Mouse (Mus musculus): ENCODE measurements around the gene Iqgap2. TPM values are rescaled to one million over a fixed set of nuclear protein-coding genes. Genes with fewer than 3 reads are reported as not detected.

Gene Iqgap2
- polyA plus RNA-seq, 1 experiment from 2014 or later: 18.4 TPM

- H3K4me3 ChIP-seq (replicated peaks; ENCODE audit: low read length): no peak overlapping the region
- H3K27me3 ChIP-seq (ENCODE audit: control insufficient read depth, insufficient read depth, low read length): no peaks in the 10 kb centered on the region
- no peak overlapping the region for H3K27ac ChIP-seq (ENCODE audit: low read length)
- WGBS: 89% methylated on average over 3 of the region's 3 CpGs
- no peaks in the 10 kb centered on the region for H3K9me3 ChIP-seq (replicated peaks; ENCODE audit: control insufficient read depth, low read length)
- no peak overlapping the region for H3K4me2 ChIP-seq (ENCODE audit: low read depth, low read length)
- no peak overlapping the region for H3K9ac ChIP-seq (ENCODE audit: low read length)
- no peak for ATAC-seq (ENCODE audit: insufficient read depth, low FRiP score)
- no peaks in the 10 kb centered on the region for H3K4me1 ChIP-seq (ENCODE audit: control insufficient read depth, insufficient read depth, low read length)
- no peaks in the 10 kb centered on the region for H3K36me3 ChIP-seq (ENCODE audit: control insufficient read depth, insufficient read depth, low read length)
Observed at GRCm38 (mm10) chr13:95902696-95903095, 11.0 kb upstream of the Iqgap2 start.

GRCm38 (mm10) chr13:95899885-95900650 lies 8.3 kb upstream of the Iqgap2 start:
- H3K9me3 ChIP-seq (replicated peaks; ENCODE audit: control insufficient read depth, low read length): no peaks in the 10 kb centered on the region
- H3K4me2 ChIP-seq (ENCODE audit: low read depth, low read length): no peak overlapping the region
- no peaks in the 10 kb centered on the region for H3K27me3 ChIP-seq (ENCODE audit: control insufficient read depth, insufficient read depth, low read length)
- H3K4me3 ChIP-seq (replicated peaks; ENCODE audit: low read length): no peak overlapping the region
- H3K36me3 ChIP-seq (ENCODE audit: control insufficient read depth, insufficient read depth, low read length): no peaks in the 10 kb centered on the region
- H3K9ac ChIP-seq (ENCODE audit: low read length): no peak overlapping the region
- no peaks in the 10 kb centered on the region for H3K4me1 ChIP-seq (ENCODE audit: control insufficient read depth, insufficient read depth, low read length)
- no peak for ATAC-seq (ENCODE audit: insufficient read depth, low FRiP score)
- no peak overlapping the region for H3K27ac ChIP-seq (ENCODE audit: low read length)
- 68% methylated on average over 1 of the region's 1 CpGs for WGBS

- no peak for ATAC-seq (ENCODE audit: insufficient read depth, low FRiP score)
- no peak overlapping the region for H3K4me2 ChIP-seq (ENCODE audit: low read depth, low read length)
- 0 out of 2 replicates have a peak, but pooled peaks cover 5% of the 10 kb centered on the region for H3K4me1 ChIP-seq (ENCODE audit: control insufficient read depth, insufficient read depth, low read length)
- no peak overlapping the region for H3K27ac ChIP-seq (ENCODE audit: low read length)
- no peaks in the 10 kb centered on the region for H3K36me3 ChIP-seq (ENCODE audit: control insufficient read depth, insufficient read depth, low read length)
- no peak overlapping the region for H3K9ac ChIP-seq (ENCODE audit: low read length)
- H3K4me3 ChIP-seq (replicated peaks; ENCODE audit: low read length): no peak overlapping the region
- H3K9me3 ChIP-seq (replicated peaks; ENCODE audit: control insufficient read depth, low read length): no peaks in the 10 kb centered on the region
- H3K27me3 ChIP-seq (ENCODE audit: control insufficient read depth, insufficient read depth, low read length): no peaks in the 10 kb centered on the region
- WGBS: 80% methylated on average over 6 of the region's 6 CpGs
Observed at GRCm38 (mm10) chr13:95896501-95896900, 4.8 kb upstream of the Iqgap2 start.

- WGBS: 91% methylated on average over 4 of the region's 4 CpGs
Observed at GRCm38 (mm10) chr13:95893166-95893565, 1.4 kb upstream of the Iqgap2 start.

GRCm38 (mm10) chr13:95892611-95893145 lies 956 bp upstream of the Iqgap2 start:
- H3K4me3 ChIP-seq (replicated peaks; ENCODE audit: low read length): peak overlapping the region; percentile 79
- H3K9ac ChIP-seq (ENCODE audit: low read length): peak overlapping the region; percentile 89
- H3K4me2 ChIP-seq (ENCODE audit: low read depth, low read length): peak overlapping the region; percentile 88
- H3K27me3 ChIP-seq (ENCODE audit: control insufficient read depth, insufficient read depth, low read length): no peaks in the 10 kb centered on the region
- H3K4me1 ChIP-seq (ENCODE audit: control insufficient read depth, insufficient read depth, low read length): peaks cover 12% of the 10 kb centered on the region; the same call in 1 of the 2 replicates
- no peaks in the 10 kb centered on the region for H3K36me3 ChIP-seq (ENCODE audit: control insufficient read depth, insufficient read depth, low read length)
- H3K9me3 ChIP-seq (replicated peaks; ENCODE audit: control insufficient read depth, low read length): no peaks in the 10 kb centered on the region
- no peak for ATAC-seq (ENCODE audit: insufficient read depth, low FRiP score)
- 23% methylated on average over 12 of the region's 12 CpGs for whole genome bisulfite sequencing
- no peak overlapping the region for H3K27ac ChIP-seq (ENCODE audit: low read length)

More at GRCm38 (mm10) chr13:95893166-95893565, 1.4 kb upstream of the Iqgap2 start:
- no peak overlapping the region for H3K9ac ChIP-seq (ENCODE audit: low read length)
- H3K27me3 ChIP-seq (ENCODE audit: control insufficient read depth, insufficient read depth, low read length): no peaks in the 10 kb centered on the region
- H3K27ac ChIP-seq (ENCODE audit: low read length): no peak overlapping the region
- peaks cover 12% of the 10 kb centered on the region; the same call in 1 of the 2 replicates for H3K4me1 ChIP-seq (ENCODE audit: control insufficient read depth, insufficient read depth, low read length)
- no peaks in the 10 kb centered on the region for H3K36me3 ChIP-seq (ENCODE audit: control insufficient read depth, insufficient read depth, low read length)
- no peak overlapping the region for H3K4me3 ChIP-seq (replicated peaks; ENCODE audit: low read length)
- H3K4me2 ChIP-seq (ENCODE audit: low read depth, low read length): no peak overlapping the region
- H3K9me3 ChIP-seq (replicated peaks; ENCODE audit: control insufficient read depth, low read length): no peaks in the 10 kb centered on the region
- no peak for ATAC-seq (ENCODE audit: insufficient read depth, low FRiP score)

- Histone ChIP-seq H3K27ac (ENCODE audit: low read length) (peak overlapping the region; percentile 79), H3K27me3 (ENCODE audit: control insufficient read depth, insufficient read depth, low read length) (no peaks in the 10 kb centered on the region), H3K36me3 (ENCODE audit: control insufficient read depth, insufficient read depth, low read length) (no peaks in the 10 kb centered on the region), H3K4me3 (replicated peaks; ENCODE audit: low read length) (peak overlapping the region; percentile 79), H3K9me3 (replicated peaks; ENCODE audit: control insufficient read depth, low read length) (no peaks in the 10 kb centered on the region), H3K4me2 (ENCODE audit: low read depth, low read length) (peak overlapping the region; percentile 88), H3K4me1 (ENCODE audit: control insufficient read depth, insufficient read depth, low read length) (peaks cover 12% of the 10 kb centered on the region; the same call in 1 of the 2 replicates), H3K9ac (ENCODE audit: low read length) (peak overlapping the region; percentile 89)
- ATAC-seq (ENCODE audit: insufficient read depth, low FRiP score): peak; percentile 89
- WGBS: under 1% methylated on average over 50 of the region's 52 CpGs
Observed at GRCm38 (mm10) chr13:95891926-95892610, 346 bp upstream of the Iqgap2 start.

GRCm38 (mm10) chr13:95890851-95891471 lies 761 bp downstream of the Iqgap2 start:
- Histone ChIP-seq H3K9ac (ENCODE audit: low read length) (peak overlapping the region; percentile 89), H3K4me2 (ENCODE audit: low read depth, low read length) (peak overlapping the region; percentile 88), H3K4me1 (ENCODE audit: control insufficient read depth, insufficient read depth, low read length) (peaks cover 12% of the 10 kb centered on the region; the same call in 1 of the 2 replicates), H3K9me3 (replicated peaks; ENCODE audit: control insufficient read depth, low read length) (no peaks in the 10 kb centered on the region), H3K27ac (ENCODE audit: low read length) (peak overlapping the region; percentile 79), H3K4me3 (replicated peaks; ENCODE audit: low read length) (peak overlapping the region; percentile 79), H3K36me3 (ENCODE audit: control insufficient read depth, insufficient read depth, low read length) (no peaks in the 10 kb centered on the region), H3K27me3 (ENCODE audit: control insufficient read depth, insufficient read depth, low read length) (no peaks in the 10 kb centered on the region)
- WGBS: 0% methylated on average over 33 of the region's 33 CpGs
- peak; percentile 48; the same call in 1 of the 2 replicates for ATAC-seq (ENCODE audit: insufficient read depth, low FRiP score)

GRCm38 (mm10) chr13:95889981-95890545 lies 1.7 kb downstream of the Iqgap2 start:
- H3K9me3 ChIP-seq (replicated peaks; ENCODE audit: control insufficient read depth, low read length): no peaks in the 10 kb centered on the region
- H3K4me3 ChIP-seq (replicated peaks; ENCODE audit: low read length): peak overlapping the region; percentile 79
- H3K27ac ChIP-seq (ENCODE audit: low read length): peak overlapping the region; percentile 10; the same call in 1 of the 2 replicates
- H3K9ac ChIP-seq (ENCODE audit: low read length): 0 out of 2 replicates have a peak overlapping the region, but pooled peaks have one; percentile 16
- no peaks in the 10 kb centered on the region for H3K27me3 ChIP-seq (ENCODE audit: control insufficient read depth, insufficient read depth, low read length)
- H3K4me2 ChIP-seq (ENCODE audit: low read depth, low read length): peak overlapping the region; percentile 88
- WGBS: 33% methylated on average over 8 of the region's 8 CpGs
- ATAC-seq (ENCODE audit: insufficient read depth, low FRiP score): no peak
- H3K36me3 ChIP-seq (ENCODE audit: control insufficient read depth, insufficient read depth, low read length): no peaks in the 10 kb centered on the region
- peaks cover 12% of the 10 kb centered on the region; the same call in 1 of the 2 replicates for H3K4me1 ChIP-seq (ENCODE audit: control insufficient read depth, insufficient read depth, low read length)

Measured in stomach, embryonic 16.5 days (tissue).